Mouse (Mus musculus): Measurements from ENCODE around the gene Bckdhb. TPM values are rescaled to one million over a fixed set of nuclear protein-coding genes. Genes with fewer than 3 reads are reported as not detected.
A peak's percentile ranks its signal among the peaks of the same experiment; 100 is the strongest.
"Not testable (repeated sequence)": the region's sequence is repeated elsewhere in the genome, so short reads cannot be mapped to it uniquely, and the experiment has no call there.

Gene Bckdhb
- total and polyA plus RNA-seq, 3 experiments, result 58.2 to 118 (median 97.5) TPM

DNA sequence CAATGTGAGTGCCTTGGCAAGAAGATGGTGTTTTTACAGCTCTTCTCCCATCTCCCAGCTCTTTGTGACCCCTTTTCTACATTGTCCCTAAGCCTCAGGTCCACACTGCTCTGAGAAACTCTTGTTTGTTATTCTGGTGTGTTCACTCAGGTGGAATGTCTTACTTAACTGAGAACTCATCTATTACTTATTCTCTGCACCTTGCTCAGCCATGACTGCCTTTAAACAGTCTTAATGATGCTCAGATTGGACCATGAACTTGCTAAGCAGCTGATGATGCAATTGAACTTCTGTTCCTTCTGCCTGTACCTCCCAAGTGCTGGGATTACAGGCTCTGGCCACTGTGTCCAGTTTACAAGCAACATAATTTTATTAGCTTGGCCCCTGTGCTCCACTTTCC, 86.2 kb downstream of the Bckdhb start:
- H3K9ac ChIP-seq (ENCODE audit: low read depth, low read length), result no peak overlapping the region
- intact Hi-C loops (cut with DNase I), result no loop called here
- no peaks in the 10 kb centered on the region for H3K36me3 ChIP-seq (ENCODE audit: control insufficient read depth, insufficient read depth, low read length)
- H3K27ac ChIP-seq, result no peak overlapping the region
- H3K4me3 ChIP-seq, result no peak overlapping the region
- no peaks in the 10 kb centered on the region for H3K4me1 ChIP-seq (ENCODE audit: control insufficient read depth, insufficient read depth, low read length)
- no peak for DNase-seq
- no peaks in the 10 kb centered on the region for H3K27me3 ChIP-seq (ENCODE audit: control insufficient read depth, insufficient read depth, low read length)
- no peaks in the 10 kb centered on the region for H3K79me2 ChIP-seq (replicated peaks; ENCODE audit: control insufficient read depth, insufficient read depth, low read length)
- TF ChIP-seq EP300 (IDR thresholded peaks at IDR 0.05; ENCODE audit: insufficient read depth, low read depth, low read length) (no peak), POLR2A (IDR thresholded peaks at IDR 0.05; ENCODE audit: insufficient read depth, low read depth, low read length) (no peak), CTCF (IDR thresholded peaks at IDR 0.05) (no peak)

DNA sequence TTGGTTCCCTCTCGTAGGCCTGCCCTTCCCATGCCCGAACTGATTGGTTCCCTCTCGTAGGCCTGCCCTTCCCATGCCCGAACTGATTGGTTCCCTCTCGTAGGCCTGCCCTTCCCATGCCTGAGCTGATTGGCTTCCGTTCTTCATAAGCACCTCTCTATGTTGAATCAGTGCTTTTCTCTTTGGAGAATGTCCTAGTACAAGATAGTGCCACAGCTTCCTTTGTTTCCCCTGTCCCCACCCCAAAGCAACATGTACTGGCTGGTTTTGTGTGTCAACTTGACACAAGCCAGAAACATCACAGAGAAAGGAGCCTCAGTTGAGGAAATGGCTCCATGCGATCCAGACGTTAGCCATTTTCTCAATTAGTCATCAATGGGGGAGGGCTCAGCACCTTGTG, 93.2 kb downstream of the Bckdhb start:
- intact Hi-C loops (cut with DNase I), result loop anchor here (5.0 kb wide), 1 partner anchor 224 kb away; no protein-coding TSS in a partner anchor
- not testable (repeated sequence) for H3K36me3 ChIP-seq (ENCODE audit: control insufficient read depth, insufficient read depth, low read length); H3K27me3 ChIP-seq (ENCODE audit: control insufficient read depth, insufficient read depth, low read length); H3K79me2 ChIP-seq (replicated peaks; ENCODE audit: control insufficient read depth, insufficient read depth, low read length); H3K4me3 ChIP-seq; H3K9ac ChIP-seq (ENCODE audit: low read depth, low read length); H3K4me1 ChIP-seq (ENCODE audit: control insufficient read depth, insufficient read depth, low read length); H3K27ac ChIP-seq; DNase-seq
- WGBS, result 85% methylated on average over 8 of the region's 8 CpGs

DNA sequence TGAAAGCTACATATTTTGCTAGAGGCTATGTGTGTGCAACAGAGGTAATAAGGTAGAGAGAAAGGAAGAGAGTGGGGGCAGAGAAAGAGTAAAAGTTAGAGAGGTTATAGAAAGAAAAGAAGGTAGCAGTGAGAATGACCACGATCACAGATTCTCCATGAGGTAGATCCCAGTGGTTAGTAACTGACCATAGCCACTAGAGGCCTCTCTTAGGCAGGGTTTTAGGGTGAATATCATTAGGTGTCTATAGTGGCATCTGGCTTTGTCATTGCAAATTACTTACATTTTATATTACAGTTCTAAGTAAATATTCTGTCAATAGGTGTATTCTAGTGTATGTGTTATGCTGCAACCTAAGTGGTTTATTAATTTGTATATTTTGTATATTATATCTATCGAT, 94.7 kb downstream of the Bckdhb start:
- DNase-seq, result no peak
- no peak overlapping the region for H3K9ac ChIP-seq (ENCODE audit: low read depth, low read length)
- 0 out of 2 replicates have a peak, but pooled peaks cover 1% of the 10 kb centered on the region for H3K79me2 ChIP-seq (replicated peaks; ENCODE audit: control insufficient read depth, insufficient read depth, low read length)
- no peak overlapping the region for H3K27ac ChIP-seq
- intact Hi-C loops (cut with DNase I), result loop anchor here (5.0 kb wide), 2 partner anchors 223 to 323 kb away; no protein-coding TSS in a partner anchor
- 60% methylated on average over 2 of the region's 2 CpGs for WGBS
- TF ChIP-seq EP300 (IDR thresholded peaks at IDR 0.05; ENCODE audit: insufficient read depth, low read depth, low read length) (no peak), POLR2A (IDR thresholded peaks at IDR 0.05; ENCODE audit: insufficient read depth, low read depth, low read length) (no peak), CTCF (IDR thresholded peaks at IDR 0.05) (peak; percentile 79)
- no peaks in the 10 kb centered on the region for H3K27me3 ChIP-seq (ENCODE audit: control insufficient read depth, insufficient read depth, low read length)
- no peaks in the 10 kb centered on the region for H3K36me3 ChIP-seq (ENCODE audit: control insufficient read depth, insufficient read depth, low read length)
- no peak overlapping the region for H3K4me3 ChIP-seq
- H3K4me1 ChIP-seq (ENCODE audit: control insufficient read depth, insufficient read depth, low read length), result no peaks in the 10 kb centered on the region

DNA sequence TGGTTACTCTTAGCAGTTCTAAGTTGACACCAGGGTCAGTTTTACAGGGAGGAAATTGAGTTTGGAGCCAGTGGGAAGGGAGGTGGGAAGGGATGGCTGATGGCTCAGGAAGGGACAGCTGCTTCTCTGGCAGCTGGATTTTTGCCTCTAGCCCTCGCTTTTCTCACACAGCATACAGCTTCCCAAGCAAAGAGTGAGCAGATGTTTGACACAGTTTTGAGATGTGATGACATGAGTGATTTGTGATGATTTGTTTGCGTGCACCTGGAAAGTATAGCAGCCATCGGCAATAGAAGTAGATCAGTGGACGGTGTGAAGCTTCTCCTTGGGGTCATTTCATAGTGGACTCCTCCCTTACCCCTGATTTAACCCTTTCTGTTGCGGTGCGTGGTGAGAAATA, 96.2 kb downstream of the Bckdhb start:
- TF ChIP-seq POLR2A (IDR thresholded peaks at IDR 0.05; ENCODE audit: insufficient read depth, low read depth, low read length) (no peak), EP300 (IDR thresholded peaks at IDR 0.05; ENCODE audit: insufficient read depth, low read depth, low read length) (no peak), CTCF (IDR thresholded peaks at IDR 0.05) (no peak)
- Histone ChIP-seq H3K36me3 (ENCODE audit: control insufficient read depth, insufficient read depth, low read length) (no peaks in the 10 kb centered on the region), H3K79me2 (replicated peaks; ENCODE audit: control insufficient read depth, insufficient read depth, low read length) (0 out of 2 replicates have a peak, but pooled peaks cover 1% of the 10 kb centered on the region), H3K9ac (ENCODE audit: low read depth, low read length) (no peak overlapping the region), H3K4me1 (ENCODE audit: control insufficient read depth, insufficient read depth, low read length) (no peaks in the 10 kb centered on the region), H3K4me3 (no peak overlapping the region), H3K27ac (no peak overlapping the region), H3K27me3 (ENCODE audit: control insufficient read depth, insufficient read depth, low read length) (no peaks in the 10 kb centered on the region)
- intact Hi-C loops (cut with DNase I), result loop anchor here (5.0 kb wide), 1 partner anchor 321 kb away; no protein-coding TSS in a partner anchor
- no peak for DNase-seq
- WGBS, result 77% methylated on average over 6 of the region's 6 CpGs

DNA sequence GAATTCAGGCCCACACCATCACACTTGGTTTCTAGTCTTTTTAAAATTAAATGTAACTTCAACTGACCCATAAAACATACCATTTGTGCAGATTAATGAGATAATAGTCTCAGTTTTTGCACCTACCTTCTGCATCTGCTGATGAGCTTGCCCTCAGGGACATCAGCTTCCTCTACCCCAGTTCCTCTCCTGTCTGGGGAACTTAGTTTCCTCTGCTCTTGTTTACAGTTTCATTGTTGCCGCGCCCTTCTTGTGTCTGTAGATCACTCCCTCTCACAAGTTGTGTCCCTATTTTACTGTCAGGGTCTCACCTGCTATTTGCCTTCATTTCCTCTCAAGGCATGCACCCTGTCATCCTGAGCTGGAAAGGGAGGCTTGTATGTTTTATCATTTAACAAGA, 103.2 kb downstream of the Bckdhb start:
- no peak for DNase-seq
- no peak overlapping the region for H3K27ac ChIP-seq
- no peaks in the 10 kb centered on the region for H3K36me3 ChIP-seq (ENCODE audit: control insufficient read depth, insufficient read depth, low read length)
- no peak overlapping the region for H3K9ac ChIP-seq (ENCODE audit: low read depth, low read length)
- WGBS, result 53% methylated on average over 2 of the region's 2 CpGs
- H3K27me3 ChIP-seq (ENCODE audit: control insufficient read depth, insufficient read depth, low read length), result no peaks in the 10 kb centered on the region
- no peak overlapping the region for H3K4me3 ChIP-seq
- H3K79me2 ChIP-seq (replicated peaks; ENCODE audit: control insufficient read depth, insufficient read depth, low read length), result no peaks in the 10 kb centered on the region
- intact Hi-C loops (cut with DNase I), result no loop called here
- peaks cover 2% of the 10 kb centered on the region for H3K4me1 ChIP-seq (ENCODE audit: control insufficient read depth, insufficient read depth, low read length)
- TF ChIP-seq EP300 (IDR thresholded peaks at IDR 0.05; ENCODE audit: insufficient read depth, low read depth, low read length), result no peak

DNA sequence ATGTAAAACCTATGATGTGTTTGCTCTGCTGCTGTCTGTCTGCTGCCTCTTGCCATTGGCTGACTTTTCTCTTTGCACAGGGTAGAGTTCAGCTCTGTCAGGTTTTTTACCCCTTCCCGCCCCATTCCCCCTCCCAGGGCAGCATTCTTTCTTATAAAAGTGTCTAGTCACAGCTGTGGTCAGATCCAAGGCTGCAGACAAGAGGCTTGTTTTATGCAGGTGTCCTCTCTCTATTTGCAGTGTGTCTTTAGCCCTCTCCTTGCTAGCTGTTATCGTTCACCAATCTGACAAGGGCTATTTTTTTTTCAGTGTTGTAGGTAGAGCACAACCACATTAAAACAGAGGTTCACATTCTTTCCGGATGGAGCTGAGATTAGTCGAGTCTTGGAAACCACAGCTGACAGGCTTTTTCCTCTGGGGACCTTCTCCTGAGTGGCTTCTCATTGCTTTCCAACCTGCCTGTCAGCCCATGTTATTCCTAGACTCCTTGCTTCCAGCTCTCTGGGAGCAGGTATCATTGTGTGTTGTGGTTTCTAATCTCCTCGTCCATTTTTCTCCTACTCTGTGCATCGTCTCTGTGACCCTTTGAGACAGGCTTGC, 105.8 kb downstream of the Bckdhb start:
- Histone ChIP-seq H3K27me3 (ENCODE audit: control insufficient read depth, insufficient read depth, low read length) (no peaks in the 10 kb centered on the region), H3K36me3 (ENCODE audit: control insufficient read depth, insufficient read depth, low read length) (no peaks in the 10 kb centered on the region), H3K4me1 (ENCODE audit: control insufficient read depth, insufficient read depth, low read length) (peaks cover 2% of the 10 kb centered on the region), H3K9ac (ENCODE audit: low read depth, low read length) (no peak overlapping the region), H3K79me2 (replicated peaks; ENCODE audit: control insufficient read depth, insufficient read depth, low read length) (no peaks in the 10 kb centered on the region), H3K4me3 (no peak overlapping the region), H3K27ac (no peak overlapping the region)
- WGBS, result 60% methylated on average over 6 of the region's 6 CpGs
- intact Hi-C loops (cut with DNase I), result no loop called here
- TF ChIP-seq CTCF (IDR thresholded peaks at IDR 0.05) (no peak), EP300 (IDR thresholded peaks at IDR 0.05; ENCODE audit: insufficient read depth, low read depth, low read length) (no peak), POLR2A (IDR thresholded peaks at IDR 0.05; ENCODE audit: insufficient read depth, low read depth, low read length) (no peak)
- no peak for DNase-seq

Measured in heart, adult 2 months (tissue).